Mouse (Mus musculus) WW6 (cell line): ENCODE measurements at regions not wholly inside any gene's neighbourhood (a gene's known extent, or its start where the extent isn't known, plus 50 kb on each side); places are given as distances from the start of the nearest gene placed in this dataset.

ENCODE experiments used
- DNase-seq: peaks from one replicate; pipeline ENCODE4 v3.0.0-alpha.2; 2013; ENCODE audit warnings: low read depth, low spot score

DNA sequence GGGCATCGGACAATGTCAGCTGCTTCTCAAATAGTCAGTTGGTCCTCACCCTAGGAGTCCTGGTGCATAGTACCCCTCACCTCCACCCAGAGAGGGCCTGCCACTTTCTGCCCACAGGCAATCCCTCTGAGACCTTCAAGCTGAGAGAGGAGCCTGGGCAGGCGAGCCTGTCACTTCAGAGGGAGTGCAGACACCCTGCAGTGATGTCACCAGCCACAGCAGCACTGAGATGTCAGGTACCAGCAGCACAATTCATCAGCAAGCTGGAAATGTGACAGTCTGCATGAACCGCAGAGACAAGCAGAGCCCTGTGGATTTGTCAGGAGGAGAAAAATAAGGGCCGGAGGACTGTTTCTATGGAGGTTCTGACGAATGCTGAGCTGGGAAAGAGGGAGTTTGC lies 324.3 kb downstream of the Qk start:
- DNase-seq = no peak

DNA sequence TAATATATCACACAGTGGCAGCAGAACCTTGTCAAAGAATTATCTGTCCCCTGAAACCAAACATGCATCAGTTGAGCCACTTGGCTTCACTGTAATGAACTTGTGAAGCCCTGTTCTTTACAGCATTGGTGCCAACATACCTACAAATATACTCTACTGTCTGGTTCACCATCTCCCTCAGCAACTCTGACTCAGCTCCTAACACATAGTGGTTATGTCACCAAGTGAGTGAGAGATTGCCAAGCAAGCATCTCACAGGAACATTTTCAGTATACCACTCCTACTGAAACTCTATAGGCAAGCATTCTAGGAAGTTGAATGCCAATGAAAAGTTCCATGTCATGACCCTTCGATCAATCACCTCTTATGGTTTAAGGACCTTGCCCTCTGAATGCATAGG lies 321.2 kb upstream of the Pabpc6 start:
- DNase-seq = no peak

DNA sequence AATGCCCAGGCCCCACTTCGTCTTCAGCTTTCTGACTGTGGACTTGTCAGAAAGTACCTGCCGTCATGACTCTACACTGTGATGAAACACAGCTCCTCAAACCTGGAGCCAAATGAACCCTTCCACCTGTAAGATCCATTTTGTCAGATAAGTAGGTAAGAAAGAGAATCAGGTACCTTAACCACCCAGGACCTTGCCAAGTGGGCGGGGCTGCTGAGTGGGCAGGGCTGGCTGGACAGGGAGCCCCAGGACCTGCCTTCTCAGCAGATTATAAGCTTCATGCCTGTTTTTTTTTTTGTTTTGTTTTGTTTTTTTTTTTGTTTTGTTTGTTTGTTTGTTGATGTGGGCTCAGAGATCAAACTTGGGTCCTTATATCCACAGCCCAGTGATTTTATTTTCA lies 311.8 kb upstream of the Pabpc6 start:
- no peak for DNase-seq

DNA sequence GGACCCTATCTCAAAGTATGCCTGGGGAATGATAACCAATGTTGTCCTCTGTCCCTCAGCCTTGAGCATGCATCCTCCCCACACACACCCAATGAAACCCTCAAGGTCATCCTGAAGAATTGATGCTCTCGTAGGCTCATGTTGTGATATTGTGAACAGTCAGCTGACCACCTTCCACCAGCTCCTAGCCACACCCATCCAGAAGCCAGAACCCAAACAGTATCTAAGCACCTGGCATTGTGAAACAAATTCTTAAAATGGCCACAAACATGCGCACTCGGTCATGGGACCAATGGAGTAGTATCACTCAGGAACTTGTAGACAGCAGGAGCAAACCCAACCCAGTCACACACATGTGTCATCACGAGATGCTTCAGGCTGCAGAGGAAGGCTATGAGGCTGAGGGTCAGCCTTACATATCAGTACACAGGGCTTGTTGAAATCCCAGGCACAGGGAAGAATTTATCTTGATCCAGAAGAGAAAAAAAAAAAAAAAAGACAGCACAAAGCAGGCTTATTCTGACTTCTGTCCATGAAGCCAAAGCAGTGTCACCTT lies 307.4 kb upstream of the Pabpc6 start:
- DNase-seq = no peak

DNA sequence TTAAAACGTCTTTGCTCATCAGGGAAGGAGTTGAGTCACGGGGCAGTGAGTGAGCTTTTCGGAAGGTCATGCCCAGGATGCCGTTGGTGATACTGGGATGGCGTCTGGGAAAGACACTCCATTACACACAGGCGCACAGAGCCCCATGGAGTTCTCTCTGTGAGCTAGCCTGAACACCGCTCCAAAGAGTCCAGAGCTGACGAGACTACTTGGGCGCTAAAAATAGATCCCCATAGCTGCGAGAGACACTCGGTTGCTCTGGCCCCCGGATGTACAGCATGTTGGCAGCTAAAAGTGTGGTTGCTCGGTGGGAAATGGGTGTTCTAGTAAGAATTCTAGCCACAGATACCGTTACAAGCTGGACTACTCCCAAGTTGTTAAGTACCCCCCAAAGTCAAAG lies 306.5 kb upstream of the Pabpc6 start:
- no peak for DNase-seq

DNA sequence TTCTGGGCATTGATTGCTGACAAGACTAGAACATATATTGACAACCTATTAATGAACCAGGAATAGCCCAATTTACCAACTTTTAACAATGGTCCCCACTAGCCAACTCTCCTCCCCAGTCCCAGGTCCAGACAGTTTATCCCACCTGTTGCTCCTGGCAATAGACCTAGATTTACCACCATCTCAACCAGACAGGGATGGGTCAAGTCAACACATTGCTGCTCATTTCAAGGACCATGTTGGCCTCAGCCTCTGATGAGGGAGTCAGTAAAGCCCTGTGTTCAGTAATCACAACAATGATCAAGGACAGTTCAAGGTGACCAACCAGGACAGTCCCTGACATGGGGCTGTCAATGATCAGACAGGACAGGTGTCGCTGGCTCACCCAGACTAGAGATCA lies 305.6 kb upstream of the Pabpc6 start:
- no peak for DNase-seq

DNA sequence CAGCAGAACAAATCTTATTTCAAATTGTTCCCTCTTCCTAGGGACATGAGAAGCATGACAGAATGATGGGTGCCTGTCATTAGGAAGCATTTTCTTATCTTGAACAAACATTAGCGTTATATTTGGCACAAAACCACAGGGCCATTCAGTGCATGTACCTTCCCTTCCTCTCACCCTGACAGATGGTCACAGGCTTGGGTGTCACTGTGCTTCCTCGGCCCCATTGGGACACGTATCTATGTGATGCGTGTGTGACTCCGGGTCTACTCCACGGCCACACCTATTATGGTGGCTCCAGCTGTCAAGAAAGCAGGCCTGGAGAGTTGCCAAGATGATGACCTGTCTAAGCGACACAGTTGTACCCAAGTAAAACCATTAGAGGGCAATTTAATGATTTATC lies 298.5 kb upstream of the Pabpc6 start:
- DNase-seq = no peak

DNA sequence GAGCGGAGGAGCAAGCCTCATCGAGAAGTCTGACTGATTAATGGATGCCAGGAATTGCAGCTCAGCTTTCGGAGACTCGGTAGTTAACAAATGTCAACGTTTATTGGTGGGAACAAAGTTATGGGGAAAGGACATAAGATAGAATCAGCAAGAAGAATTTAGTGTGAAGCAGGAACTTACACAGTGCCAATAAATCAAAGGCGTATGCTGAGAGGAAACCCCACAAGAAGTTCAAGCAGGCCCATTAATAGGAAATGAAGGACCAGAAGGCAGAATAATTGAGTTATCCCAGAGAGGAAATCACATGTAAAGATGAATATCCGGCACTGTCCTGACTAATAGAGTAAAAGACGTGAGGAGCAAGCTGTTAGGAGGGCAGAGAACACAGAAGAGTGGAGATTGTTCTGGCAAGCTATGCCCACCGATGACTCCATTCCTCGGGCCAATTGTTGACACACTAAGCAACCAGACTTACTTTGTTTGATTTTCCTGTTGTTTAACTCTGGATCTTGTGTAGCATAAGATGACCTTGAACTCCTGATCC lies 293.4 kb upstream of the Pabpc6 start:
- DNase-seq = no peak

DNA sequence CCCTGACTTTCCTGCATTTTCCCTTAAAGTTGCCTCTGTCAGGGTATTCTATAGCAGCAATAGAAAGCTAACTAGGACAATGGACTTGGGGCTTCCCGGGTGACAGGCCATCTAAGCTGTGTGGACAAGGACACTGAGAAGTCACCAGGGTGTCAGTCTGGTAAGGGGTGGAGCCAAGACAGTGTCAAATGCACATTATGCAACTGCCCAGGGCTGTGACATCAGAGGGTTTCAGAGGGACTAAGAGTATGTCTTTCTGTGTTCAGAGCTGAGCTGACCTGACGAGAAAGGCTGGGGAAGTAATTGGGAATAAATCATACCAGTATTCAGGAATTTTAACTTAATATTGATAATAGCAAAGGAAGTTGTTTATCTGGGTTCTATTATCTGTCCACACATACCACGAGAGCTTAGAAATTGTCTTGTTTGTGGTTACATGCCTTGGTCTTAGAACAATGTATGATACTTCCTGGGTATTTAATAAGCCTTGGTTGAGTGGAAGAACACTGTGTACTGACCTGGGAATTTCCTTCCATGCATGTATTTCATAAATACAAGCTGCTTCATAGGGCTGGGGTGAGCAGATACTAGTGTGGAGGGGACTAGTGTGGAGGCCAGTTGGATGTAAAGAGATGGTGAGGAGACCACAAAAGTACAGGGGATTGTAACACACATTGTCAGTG lies 279.6 kb upstream of the Pabpc6 start:
- DNase-seq = no peak

DNA sequence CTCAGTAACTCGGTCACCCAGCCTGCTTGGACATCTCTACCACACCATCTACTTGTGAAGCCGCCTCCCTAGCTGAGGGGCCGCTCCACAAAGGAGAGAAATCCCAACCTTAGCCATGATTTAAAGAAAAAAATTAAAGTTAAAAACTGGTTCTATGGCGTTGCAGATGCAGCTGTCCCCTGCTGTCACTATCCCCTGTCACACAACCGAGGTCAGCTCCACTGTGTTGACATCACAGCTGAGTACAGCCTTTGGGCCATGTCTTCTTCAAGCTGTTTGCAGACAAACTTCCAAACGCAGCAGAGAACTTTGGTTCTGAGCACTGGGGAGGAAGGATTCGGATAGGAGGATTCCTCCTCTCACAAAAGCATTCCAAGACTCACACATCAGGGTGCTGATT lies 278.1 kb upstream of the Pabpc6 start:
- no peak for DNase-seq

DNA sequence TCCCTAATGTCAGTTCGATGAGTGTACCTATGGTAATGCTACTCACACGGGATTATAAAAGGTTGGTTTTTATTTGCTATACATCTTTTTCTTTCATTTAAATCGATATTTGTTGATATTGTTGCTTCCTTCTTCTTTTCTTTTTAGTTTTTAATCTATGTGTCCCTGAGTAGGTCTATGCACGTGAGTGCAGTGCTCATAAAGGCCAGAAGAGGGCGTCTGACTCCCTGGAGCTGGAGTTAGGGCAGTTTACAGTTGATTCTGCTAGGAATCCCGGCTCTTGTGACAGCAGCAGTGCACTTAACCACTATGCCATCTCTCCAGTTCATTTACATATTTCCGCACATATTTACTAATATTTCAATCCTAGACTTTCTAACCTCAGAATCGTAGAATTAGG lies 275.0 kb upstream of the Pabpc6 start:
- DNase-seq = no peak

DNA sequence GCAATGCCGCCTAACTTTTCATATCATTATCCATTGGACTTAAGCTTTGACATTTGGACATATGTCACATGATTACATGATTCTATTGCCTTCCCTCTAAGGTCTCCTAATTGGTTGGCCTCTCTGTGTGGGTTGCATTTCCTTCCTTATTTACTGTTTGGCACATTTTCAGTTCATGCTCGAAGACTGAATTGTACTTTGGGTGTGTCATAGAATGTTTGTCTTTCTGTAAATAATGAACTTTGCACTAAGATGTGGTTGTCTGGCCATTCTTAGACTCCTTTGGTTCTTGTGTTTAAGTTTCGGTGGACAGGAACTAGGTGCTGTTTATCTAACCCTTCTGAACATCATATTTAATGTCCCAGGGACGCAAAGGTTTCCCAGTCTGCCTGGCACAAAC lies 272.7 kb upstream of the Pabpc6 start:
- DNase-seq = no peak

DNA sequence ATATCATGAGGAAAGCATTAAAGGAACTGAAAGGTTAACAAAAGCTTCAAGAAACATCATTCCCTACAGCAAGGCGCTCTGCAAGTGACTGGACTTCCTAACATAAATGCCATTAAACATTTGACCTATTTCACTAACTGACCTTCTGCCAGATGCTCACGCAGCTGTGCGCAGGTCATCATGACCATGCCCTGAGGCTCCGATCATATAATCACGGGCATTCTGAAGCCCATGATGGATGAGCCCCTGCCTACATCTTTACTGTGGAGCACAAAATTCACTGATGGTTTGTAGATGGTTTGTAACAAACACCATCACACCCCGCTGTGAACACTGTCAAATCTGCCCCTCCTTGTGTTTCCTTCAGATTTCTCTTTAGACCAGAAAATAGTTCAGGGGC lies 270.1 kb upstream of the Pabpc6 start:
- DNase-seq = no peak

DNA sequence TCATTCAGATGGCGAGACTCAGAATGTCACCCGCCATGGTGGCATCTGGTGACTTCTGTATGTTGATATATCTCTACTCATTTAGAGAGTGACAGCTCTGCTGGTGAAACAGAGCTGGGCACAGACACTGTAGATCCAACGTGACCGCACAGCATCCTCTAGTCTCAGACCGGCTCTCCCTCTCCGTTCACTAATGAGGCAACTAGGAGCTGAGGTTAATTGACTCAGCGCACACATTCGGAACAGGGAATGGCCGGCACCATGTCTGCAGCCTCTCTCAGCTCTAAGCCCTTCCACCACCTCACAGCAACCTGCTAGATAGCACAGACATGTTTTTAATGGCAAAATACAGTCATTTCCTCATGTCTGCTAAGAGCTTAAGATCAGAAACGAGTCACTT lies 268.9 kb upstream of the Pabpc6 start:
- DNase-seq = no peak

DNA sequence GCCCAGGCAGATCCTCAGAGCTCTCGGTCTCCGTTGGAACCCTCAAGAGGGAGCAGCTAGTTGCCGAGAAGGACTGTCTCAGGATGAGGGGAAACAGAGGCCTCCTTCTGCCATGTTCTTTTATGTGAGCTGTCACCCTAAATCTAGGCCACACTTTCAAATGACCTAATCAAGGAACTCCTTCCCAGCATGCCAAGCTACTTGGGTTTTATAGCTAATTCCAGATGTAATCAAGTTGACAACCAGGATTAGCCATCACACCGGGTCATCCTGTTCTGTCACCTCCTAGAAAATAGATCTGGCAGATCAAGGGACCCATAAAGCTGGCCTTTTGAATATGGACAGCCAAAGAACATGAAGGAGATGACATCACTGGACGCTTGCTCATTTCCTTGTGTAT lies 267.7 kb upstream of the Pabpc6 start:
- DNase-seq = no peak

DNA sequence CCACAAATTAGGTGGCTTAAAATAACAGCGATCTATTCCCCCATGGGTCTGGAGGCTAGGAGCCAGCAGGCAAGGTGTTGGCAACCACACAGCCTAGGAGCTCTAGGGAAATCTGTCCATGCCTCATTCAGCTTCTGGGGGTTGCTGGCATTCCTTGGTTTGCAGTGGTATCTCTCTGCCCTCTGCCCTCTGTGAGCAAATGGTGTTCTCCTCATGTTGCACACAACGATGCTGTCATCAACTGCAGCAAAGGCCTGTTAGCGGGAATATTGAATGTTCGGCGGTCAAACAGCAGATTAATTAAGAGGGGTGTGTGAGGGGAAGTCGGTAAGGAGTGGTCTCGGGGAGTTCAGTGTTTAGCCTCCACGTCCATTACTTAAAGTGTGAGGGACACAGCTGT lies 262.7 kb upstream of the Pabpc6 start:
- no peak for DNase-seq

DNA sequence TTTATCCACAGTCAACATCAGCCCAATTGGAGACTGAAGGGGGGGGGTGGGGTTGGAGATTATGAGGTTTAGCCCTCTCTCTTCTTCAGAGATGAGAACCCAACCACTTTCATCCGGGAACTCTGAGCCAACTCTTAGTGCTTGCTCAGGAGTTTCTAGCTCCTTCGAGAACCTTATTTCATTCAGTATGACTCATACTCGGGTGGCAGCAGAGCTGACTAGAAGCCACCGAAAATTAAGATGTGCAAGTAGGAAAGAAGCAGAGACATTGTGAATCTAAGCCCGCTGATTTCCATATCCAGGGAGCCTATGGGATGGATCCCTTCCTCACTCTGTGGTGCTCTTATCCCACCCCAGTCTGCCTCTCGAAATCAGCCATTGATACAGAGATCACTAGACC lies 262.0 kb upstream of the Pabpc6 start:
- DNase-seq = no peak

DNA sequence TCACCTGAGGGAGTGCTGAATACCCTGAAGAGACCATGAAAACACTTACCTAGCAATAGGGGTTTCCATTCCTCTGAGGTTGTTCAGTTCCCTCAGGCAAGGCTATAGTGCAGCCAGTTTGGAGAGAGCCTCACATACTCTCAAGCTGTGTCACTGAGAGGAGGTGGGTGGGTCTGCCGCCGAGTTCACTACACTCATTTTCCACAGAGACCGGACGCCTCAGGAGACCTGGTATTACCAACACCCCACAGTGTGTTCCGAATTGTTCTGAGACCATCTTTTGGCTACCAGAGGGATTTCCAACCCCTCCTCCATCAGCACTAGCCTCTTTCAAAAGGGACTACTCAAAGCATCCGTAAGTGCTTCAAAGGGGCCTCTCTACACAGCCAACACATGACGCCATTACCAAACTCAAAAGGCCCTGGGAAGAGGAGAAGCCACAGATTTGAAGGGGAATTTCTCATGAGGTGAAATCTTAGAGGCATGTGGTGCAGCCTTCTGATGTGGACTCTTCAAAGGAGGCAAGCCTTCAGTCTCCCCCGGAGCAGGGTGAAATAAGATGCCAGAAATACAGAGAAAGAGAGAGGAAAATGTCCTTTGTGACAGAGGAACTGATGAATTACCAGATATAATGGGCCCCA lies 260.1 kb upstream of the Pabpc6 start:
- DNase-seq = no peak

DNA sequence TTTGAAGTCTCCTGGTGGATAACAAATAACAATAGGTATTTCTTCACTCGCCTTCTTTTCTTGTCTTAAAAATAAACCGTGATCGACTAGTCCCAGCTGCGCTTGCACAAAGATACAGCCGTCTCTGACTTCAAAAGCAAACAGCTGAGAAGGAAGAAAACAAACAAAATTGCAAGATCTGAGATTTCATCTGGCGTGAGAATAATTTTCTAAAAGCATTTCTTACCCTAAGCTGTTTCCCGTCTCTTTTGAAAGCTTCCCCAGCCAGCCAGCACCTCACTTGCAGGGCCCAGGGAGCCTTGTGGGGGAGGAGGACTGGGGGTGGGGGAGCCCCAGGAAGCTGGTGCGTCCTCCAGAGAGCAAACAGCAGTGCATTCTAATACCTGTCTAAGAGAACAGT lies 258.2 kb upstream of the Pabpc6 start:
- no peak for DNase-seq

DNA sequence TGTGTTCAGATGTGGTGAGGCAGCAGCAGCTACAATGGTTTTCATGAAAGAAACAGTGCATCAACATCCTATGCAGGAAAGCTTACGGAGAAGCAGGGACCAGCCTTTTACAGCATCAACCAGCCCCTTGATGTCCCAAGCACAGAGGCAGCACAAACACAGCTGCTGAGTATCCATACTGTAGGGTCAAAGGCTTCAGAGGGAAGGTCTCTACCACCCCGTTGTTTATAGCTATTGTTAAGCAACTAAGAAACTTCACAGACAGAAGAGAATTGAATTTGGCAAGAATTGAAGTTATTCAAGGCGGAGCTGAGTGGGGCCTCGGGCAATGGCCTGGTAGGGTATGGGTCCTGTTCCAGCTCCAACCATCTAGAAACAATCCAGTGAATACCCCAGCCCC lies 256.8 kb upstream of the Pabpc6 start:
- no peak for DNase-seq

DNA sequence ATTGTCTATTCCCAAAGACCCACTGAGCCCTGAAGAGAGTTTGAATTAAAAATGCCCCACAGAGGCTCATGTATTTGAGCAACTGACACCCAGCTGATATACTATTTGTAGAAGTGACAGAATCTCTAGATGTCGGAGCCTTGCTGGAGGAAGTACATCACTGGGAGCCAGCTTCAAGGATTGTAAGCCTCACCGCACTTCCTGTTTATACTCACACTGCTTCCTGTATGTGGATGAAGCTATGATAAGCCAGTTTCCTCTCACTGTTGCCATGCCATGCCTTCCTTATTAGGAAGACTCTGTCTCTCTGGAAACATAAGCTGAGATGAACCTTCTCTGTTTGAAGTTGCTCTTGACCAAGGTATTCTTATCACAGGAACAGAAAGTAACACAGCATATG lies 251.8 kb upstream of the Pabpc6 start:
- DNase-seq = no peak

DNA sequence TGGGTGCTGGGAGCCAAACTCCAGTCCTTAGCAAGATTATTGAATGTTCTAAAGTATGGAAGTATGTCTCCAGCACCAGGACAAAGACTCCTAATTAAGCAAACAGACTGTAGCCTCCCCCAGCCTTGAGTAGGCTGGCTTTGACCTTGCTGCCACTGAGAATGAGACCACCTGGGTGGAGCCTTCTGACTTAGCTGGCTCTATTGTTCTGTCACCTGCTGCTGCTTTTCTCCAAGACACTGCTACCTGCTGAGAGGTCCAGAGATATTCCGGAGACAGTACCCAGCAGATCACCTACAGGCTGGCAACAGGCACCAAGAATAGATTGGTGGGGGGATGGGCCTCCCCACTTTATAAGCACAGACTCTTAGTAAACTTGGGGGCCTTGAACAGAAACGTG lies 247.5 kb upstream of the Pabpc6 start:
- DNase-seq = no peak

DNA sequence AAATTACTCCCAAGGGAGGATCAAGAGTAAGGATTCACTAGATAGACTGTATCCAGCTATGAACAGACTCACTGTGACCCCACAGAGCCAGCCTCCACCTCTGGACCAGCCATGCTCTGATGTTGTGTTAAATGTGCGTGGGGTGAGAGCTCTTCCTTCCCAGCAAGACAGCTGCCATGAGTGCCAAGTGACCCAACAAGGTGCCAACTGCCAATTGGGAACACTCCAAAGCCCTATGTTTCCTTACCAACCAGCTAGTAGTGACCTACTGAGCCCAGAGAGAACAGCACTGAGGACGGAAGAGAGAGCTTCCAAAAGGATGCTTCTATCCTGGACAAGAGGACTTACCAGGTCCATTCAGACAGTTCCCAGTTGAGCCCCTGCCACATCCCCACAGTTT lies 241.3 kb upstream of the Pabpc6 start:
- no peak for DNase-seq
